Mouse (Mus musculus): ENCODE measurements around the gene Tmem135. TPM values are rescaled to one million over a fixed set of nuclear protein-coding genes. Genes with fewer than 3 reads are reported as not detected.
"Not testable (repeated sequence)": the region's sequence is repeated elsewhere in the genome, so short reads cannot be mapped to it uniquely, and the experiment has no call there.

Gene Tmem135
- total RNA-seq, 2 experiments from 2014 or later, result 55.6 to 60.5 TPM

DNA sequence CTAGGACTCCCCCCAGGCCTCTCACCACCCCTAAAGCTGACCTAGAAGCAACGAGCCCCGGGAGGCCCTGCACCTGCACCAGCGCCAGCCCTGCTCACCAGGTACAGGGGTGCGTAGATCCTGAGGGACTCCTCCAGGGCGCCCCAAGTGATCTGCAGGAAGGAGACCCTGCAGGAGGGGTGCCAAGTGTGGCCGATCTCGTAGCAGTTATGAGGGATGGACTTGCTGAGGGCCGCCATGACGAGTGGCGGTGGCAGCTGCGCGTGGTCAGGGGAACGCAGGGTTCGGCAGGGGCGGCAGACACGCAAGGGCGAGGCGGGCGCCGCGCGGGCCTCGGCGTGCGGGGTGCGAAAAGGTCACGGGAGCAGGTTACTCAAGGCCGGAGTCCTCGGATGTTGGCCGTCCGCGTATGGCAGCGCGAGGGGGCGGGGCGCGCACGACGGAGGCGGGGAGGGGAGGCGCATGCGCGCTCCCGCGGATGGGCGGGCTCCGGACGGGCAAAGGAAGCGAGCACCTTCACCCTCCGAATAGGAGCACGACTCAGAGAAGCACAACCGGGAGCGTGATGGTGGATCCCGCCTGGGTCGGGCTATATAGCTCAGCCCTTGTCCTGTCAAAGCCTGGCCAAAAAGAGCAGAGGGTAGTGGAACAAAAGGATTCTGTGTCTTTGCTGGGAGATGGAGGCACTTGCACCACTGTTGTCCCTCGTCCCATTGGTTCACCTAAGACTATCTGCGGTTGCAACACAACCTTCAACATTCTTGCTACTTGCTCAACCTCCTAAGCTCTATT, 65.5 kb downstream of the Tmem135 start:
- intact Hi-C loops (cut with DNase I), result loop anchor here (10.0 kb wide), 1 partner anchor 164 kb away; no protein-coding TSS in a partner anchor

DNA sequence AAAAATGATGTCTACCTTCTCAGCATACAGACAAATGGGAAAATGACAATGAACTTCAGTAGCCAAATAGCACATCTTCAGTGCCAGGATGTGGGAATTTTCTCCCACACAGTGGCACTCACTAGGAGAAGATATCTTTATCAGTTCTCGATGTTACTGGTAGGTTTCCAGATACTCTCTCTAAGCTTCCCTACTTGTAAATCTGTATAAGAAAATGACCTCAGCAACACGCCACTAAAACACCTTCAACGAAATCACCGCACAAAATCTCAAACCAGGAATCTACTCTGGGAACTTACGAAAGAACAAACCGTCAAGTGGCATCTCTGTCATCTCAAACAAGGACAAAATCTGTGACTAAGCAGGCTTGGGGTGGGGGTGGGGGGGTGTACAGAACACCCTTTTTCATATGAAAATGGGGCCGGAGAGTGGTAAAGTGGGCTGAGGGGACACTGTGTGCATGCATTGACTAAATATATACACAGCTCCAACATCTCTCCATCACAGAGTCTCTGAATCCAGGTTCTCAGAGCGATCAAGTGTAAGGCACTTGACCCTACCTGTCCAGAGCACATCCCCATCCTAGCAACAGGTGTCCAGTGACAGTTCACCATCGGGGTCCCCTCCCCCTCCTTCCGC, 66.2 kb downstream of the Tmem135 start:
- intact Hi-C loops (cut with DNase I), result loop anchor here (10.0 kb wide), 1 partner anchor 163 kb away; no protein-coding TSS in a partner anchor
- no peak for DNase-seq (ENCODE audit: extremely low spot score in 1 of 2, low spot score in 2 of 2)

More for the DNA sequence above, 65.5 kb downstream of the Tmem135 start:
- DNase-seq (ENCODE audit: extremely low spot score in 1 of 2, low spot score in 2 of 2), result peak; percentile 85 to 94

DNA sequence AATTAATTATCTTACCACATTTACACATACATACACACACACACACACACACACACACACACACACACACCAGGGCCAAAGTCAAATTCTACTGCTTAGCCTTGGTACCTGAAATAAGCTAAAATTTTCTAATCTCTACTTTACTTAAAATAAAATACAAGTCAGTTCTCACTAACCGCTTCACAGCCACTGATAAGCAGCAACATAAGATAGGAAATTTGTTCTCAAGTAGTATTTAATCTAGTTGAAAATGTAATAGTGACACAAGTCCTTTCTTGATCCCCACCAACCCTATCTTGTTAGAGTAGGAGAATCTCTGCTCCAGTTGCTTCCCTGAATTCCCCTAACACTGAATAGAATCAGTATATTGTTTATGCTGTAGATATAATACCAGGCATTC, 67.6 kb downstream of the Tmem135 start:
- intact Hi-C loops (cut with DNase I), result loop anchor here (10.0 kb wide), 1 partner anchor 162 kb away; no protein-coding TSS in a partner anchor
- no peak for DNase-seq (ENCODE audit: extremely low spot score in 1 of 2, low spot score in 2 of 2)

DNA sequence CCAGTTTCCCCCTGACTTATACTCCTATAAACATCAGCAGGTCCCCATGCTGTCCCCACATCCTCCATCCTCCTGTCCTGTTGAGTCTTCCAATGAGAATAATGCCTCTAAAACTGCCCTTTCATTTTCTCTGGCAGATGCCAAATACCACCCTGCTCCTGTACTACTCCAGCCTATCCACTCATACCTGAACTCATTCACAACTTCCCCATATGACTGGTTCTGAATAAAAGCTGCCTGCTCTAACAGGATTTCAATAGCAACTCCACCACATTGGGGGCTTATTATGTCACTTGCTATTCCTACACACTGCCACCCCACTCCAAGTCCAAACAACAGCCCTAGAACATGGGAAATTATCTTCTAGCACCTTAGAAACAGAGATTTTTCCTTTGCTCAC, 68.7 kb downstream of the Tmem135 start:
- no peak for DNase-seq (ENCODE audit: extremely low spot score in 1 of 2, low spot score in 2 of 2)
- intact Hi-C loops (cut with DNase I), result loop anchor here (10.0 kb wide), 1 partner anchor 161 kb away; no protein-coding TSS in a partner anchor

DNA sequence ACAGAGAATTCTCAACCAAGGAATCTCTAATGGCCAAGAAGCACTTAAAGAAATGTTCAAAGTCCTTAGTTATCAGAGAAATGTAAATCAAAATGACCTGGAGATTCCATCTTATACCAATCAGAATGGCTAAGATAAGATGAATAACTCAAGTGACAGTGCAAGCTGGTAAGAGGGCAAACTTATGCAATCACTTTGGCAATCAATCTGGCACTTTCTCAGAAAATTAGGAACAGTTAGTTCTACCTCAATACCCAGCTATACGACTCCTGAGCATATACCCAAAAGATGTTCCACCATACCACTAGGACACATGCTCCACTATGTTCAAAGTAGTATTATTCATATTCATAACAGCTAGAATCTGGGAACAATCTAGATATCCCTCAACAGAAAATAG, 74.1 kb downstream of the Tmem135 start:
- DNase-seq (ENCODE audit: extremely low spot score in 1 of 2, low spot score in 2 of 2), result no peak
- intact Hi-C loops (cut with DNase I), result loop anchor here (10.0 kb wide), 1 partner anchor 155 kb away; no protein-coding TSS in a partner anchor

DNA sequence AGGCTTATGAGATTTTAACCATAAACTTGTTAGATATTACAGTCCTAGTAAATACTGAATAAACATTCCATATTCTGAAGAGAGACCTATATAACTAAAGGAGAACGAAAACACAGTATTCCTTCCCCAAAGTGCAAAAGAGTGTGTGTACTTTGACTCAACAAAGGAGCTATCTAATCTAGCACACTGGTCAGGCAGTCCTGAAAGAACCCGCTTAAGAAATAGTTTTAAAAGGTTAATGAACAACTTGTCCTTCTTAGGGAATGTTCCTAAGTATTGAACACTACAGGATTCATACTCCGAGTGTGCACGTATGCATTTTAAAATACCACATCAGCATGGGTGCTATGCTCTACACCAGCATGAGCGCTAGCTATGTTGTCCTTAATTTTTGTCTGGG, 76.3 kb downstream of the Tmem135 start:
- DNase-seq (ENCODE audit: extremely low spot score in 1 of 2, low spot score in 2 of 2), result no peak
- intact Hi-C loops (cut with DNase I), result no loop called here

DNA sequence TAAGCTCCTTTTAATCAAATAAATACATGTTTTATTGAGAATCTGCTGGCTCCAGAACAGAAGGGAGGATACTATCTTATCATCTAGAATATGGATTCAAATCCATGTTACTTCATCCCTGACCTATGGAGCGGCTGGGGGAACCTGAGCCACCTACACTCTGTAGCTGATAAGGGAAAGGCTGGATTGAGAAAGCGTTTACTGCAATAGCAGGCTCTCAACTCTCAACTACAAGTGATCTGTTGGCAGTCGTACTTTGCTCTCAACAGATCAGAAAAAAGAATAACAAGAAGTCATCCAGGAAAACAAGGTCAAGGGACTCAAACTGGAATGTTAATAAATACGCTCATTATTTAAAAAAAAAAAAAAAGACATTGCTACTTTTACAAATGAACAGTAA, 77.3 kb downstream of the Tmem135 start:
- intact Hi-C loops (cut with DNase I), result no loop called here
- no peak for DNase-seq (ENCODE audit: extremely low spot score in 1 of 2, low spot score in 2 of 2)

DNA sequence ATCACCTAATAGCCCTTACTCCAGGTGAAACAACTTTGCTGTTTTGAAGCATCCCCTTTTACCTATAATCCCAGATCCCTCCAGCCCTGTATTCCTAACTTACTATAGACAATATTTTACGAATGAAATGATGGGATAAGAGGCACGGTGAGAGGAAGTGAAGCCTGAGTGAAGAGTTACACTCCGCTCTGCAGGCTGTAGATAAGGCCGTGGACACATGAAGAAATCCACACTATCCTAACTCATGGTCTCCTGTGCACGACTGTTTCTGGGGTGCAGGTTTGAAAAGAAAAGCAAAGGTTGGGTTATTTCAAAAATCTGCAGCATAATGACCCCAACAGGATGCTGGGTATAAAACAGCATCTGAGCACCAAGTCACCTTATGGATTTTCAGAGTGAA, 77.8 kb downstream of the Tmem135 start:
- no peak for DNase-seq (ENCODE audit: extremely low spot score in 1 of 2, low spot score in 2 of 2)
- intact Hi-C loops (cut with DNase I), result no loop called here

DNA sequence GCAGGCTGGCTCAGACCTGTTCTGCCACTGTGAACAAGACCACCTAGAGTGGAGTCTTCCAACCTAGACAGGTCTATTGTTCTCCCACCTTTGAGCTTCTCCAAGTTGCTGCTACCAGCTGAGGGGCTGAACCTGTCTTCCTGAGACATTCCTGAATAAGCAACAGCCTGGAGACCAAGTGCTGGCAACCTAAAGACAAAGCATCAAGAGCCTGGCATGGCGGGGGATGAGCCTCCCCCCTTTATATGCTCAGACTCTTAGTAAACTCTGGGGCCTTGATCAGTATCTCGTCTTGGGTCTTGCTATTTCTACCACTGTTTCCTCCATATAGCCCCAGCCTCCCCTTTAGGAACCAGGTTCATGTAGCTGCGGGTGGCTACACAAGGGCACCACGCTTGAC, 81.3 kb downstream of the Tmem135 start:
- DNase-seq (ENCODE audit: extremely low spot score in 1 of 2, low spot score in 2 of 2); intact Hi-C loops (cut with DNase I): not testable (repeated sequence)

DNA sequence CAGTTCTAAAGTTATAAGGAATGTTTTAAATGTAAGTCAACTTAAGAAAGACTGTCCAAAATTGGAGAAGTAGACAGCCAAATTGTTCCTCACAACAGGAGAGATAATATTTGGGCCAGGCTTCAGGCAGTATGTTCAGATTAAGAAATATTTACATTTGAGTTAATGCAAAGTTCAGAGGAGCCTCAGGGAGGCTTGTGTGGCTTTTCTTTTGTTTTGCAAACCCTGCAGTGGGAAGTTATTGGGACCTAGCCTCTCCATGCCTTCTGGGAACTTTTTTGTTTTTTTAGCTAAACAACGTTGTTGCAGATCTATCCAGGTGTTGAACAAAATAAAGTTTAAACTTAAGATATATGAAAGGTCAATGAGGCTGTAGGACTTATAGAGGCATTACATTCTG, 84.7 kb downstream of the Tmem135 start:
- intact Hi-C loops (cut with DNase I), result no loop called here
- no peak for DNase-seq (ENCODE audit: extremely low spot score in 1 of 2, low spot score in 2 of 2)

DNA sequence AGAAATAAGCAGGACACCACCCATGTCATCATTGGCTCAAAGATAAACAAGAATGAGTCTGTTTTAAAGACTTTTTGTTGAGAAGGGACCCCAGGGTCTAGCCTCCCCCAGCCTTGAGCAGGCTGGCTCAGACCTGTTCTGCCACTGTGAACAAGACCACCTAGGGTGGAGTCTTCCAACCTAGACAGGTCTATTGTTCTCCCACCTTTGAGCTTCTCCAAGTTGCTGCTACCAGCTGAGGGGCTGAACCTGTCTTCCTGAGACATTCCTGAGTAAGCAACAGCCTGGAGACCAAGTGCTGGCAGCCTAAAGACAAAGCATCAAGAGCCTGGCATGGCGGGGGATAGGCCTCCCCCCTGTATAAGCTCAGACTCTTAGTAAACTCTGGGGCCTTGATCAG, 86.9 kb downstream of the Tmem135 start:
- intact Hi-C loops (cut with DNase I); DNase-seq (ENCODE audit: extremely low spot score in 1 of 2, low spot score in 2 of 2): not testable (repeated sequence)

DNA sequence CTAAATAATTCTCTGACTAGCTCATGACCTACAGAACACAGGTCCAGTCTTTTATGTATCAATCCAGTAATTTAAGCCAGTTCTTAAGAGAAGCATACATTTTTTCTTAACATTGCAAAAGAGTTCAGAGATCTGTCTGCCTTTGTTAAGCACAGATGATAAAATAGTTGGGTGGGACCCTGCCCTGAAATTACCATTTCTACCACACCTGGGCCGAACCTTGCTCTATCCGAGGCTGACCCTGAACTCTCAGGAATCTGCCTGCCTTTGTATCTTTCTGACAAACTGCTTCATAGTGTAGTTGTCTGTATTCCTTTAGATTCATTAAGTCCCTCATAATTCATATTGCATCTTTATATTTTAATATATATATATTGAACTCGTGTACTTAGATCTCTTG, 87.9 kb downstream of the Tmem135 start:
- intact Hi-C loops (cut with DNase I), result no loop called here
- no peak for DNase-seq (ENCODE audit: extremely low spot score in 1 of 2, low spot score in 2 of 2)

DNA sequence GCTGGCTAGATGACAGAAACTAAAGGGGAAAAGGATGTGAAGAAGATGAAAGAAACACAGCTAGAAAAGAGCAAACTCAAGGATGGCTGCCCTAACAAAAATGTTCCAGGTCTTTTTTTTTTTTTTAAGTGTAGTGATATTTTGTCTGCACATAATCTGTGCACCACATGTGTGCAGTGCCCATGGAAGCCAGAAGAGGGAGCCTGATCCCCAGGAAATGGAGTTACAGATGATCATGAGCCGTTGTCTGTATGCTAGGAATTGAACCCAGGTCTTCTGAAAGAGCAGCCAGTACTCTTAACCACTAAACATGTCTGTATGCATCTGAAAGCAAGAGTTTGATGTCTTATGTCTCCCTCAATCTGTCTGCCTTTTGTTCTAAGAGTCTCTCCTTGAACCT, 92.5 kb downstream of the Tmem135 start:
- intact Hi-C loops (cut with DNase I), result no loop called here
- DNase-seq (ENCODE audit: extremely low spot score in 1 of 2, low spot score in 2 of 2), result no peak

DNA sequence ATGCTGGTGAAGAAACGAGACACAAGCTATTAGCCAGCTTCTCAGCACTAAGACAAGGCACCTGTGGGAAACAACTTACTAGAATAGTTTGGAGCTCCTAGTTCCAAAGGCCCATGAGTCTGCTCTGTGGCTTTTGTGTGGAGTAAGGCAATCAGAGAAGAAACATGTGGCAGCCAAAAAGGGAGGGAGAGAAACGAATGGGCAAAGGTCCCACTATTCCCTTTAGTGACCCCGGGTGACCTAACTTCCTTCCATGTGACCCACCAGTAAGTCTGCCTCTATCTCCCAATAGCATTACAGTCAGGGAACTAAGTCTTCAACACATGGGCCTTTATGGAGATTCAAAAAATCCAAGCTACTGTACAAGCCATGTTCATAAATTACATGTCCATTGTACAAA, 95.1 kb downstream of the Tmem135 start:
- no peak for DNase-seq (ENCODE audit: extremely low spot score in 1 of 2, low spot score in 2 of 2)

DNA sequence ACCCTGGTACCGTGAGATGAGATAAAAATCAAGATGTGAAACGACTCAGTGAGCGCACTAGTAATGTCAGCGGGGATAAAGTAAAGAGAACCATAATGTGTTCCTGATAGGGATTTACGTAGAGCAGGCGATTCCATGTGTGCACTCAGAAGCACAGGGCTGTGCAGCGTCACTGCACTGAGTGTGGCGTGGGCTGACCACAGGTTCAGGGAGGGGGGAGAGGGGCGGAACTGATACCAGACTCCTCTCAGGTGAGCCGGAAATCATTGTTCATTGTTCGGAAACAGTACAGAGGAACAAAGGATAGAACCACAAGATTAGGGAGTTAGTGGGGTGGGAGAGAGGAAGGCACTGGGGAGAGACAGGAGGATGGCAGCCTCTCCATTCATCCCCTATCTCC, 95.8 kb downstream of the Tmem135 start:
- intact Hi-C loops (cut with DNase I), result no loop called here
- no peak for DNase-seq (ENCODE audit: extremely low spot score in 1 of 2, low spot score in 2 of 2)

More for the DNA sequence above, 95.1 kb downstream of the Tmem135 start:
- intact Hi-C loops (cut with DNase I), result no loop called here

DNA sequence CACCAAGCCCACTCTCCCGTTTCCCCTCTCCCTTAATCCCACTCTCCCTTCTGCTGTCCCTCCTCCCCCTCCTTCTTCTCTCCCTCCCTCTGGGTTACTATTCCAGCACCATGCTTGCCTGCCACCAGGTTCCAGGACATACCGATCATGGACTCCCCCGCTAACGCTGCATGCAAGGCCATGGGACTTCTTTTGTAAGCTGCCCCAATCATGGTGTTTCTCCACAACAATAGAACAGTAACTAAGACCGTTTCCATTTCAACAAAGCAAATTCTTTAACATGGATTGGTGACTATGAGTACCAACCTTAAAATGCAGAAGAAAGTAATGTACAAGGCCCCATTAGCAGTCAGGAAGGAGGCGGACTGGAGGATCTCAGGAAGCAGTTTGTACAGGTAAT, 97.2 kb downstream of the Tmem135 start:
- intact Hi-C loops (cut with DNase I), result no loop called here

DNA sequence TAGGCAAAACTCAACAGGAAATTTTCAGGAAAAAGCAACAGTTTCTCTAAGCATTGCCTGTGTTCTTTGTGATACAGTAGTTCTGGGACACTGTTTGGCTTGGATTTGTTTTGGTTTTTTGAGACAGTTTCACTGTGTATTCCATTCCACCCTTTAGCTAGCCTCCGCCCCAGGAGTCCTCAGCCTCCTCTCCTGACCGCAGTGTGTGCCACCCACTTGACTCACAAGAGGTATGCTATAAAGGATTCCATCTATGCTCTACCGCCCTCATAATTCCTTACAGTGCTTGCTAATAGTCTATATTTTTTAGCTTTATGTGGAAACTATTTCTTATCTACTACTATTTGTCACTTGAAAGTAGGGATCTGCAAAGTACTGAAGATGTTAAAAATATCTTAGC, 99.1 kb downstream of the Tmem135 start:
- no peak for DNase-seq (ENCODE audit: extremely low spot score in 1 of 2, low spot score in 2 of 2)
- intact Hi-C loops (cut with DNase I), result no loop called here

More for the DNA sequence above, 97.2 kb downstream of the Tmem135 start:
- DNase-seq (ENCODE audit: extremely low spot score in 1 of 2, low spot score in 2 of 2), result no peak

DNA sequence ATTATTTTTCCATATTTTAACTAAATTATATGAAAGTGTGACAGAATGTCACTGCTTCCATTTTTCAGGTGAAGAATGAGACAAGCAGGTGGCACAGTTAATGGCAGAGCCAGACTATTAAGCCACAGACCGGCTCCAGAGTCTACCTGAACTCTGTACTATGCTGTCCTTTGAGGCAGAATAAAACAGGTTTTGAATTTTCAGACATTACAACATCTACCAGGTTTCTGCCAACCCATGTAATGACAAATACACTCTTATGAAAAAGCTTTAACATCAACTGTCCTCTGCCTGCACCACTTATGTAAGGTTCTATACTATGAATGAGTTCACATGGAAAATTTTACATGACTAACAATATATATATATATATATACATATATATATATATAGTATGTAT, 100.3 kb downstream of the Tmem135 start:
- no peak for DNase-seq (ENCODE audit: extremely low spot score in 1 of 2, low spot score in 2 of 2)
- intact Hi-C loops (cut with DNase I), result no loop called here

DNA sequence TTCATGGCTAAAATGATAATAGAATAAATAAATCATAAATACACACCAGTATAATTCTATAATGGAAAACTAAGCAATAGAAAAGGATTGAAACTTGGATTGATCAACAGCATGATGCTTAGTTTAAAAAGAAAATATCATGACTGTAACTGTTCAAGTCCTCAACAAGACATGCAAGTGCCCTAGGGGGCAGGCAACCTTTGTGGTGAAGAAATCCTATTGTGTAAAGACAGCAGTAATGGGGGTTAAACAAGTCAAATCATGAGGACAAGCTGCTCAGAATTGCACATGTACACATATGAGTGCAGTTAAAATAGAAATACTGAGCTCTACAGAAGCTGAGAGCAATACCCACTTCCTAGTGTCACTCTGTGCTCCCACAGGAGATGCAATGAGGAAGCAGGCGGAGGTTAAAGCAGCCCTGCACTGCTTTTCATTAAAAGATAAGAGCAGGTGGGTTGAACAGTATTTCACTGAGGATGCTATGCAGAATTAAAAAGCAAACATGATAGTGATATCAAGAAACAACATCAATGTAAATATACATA, 105.0 kb downstream of the Tmem135 start:
- intact Hi-C loops (cut with DNase I), result no loop called here
- no peak for DNase-seq (ENCODE audit: extremely low spot score in 1 of 2, low spot score in 2 of 2)

DNA sequence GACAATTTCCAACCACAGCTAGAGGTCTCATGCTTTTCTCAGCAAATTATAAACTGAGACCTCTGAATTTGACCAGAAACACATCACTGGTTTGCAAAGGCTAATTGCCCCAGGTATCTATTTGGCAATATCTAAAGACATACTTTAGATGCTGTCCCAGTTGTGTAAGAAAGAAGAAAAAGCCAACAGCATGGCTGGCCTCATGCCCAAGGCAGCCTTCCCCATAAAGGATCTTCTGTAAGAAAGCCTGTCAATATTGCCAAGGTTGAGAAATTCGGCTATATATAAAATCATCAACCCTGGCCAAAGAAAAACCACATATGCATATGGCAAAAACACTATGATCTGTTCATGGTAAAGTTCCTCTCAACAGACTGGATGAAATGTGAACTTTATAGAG, 107.1 kb downstream of the Tmem135 start:
- DNase-seq (ENCODE audit: extremely low spot score in 1 of 2, low spot score in 2 of 2), result no peak
- intact Hi-C loops (cut with DNase I), result no loop called here

Data from left cerebral cortex, postnatal 10 days (tissue).